ENCODE assay signal across 17 mouse cellular contexts in genomic region chr11:94483436-94483835, GRCm38 (mm10). TPM values are rescaled to one million over a fixed set of nuclear protein-coding genes. Genes with fewer than 3 reads are reported as not detected.
DNase-seq lines count a peak whose midpoint lies in the region; ATAC-seq and TF ChIP-seq lines count a peak whose summit lies in the region.
"Had no signal": no experiment of that assay in that cellular context is flagged by ENCODE, and none has a peak within 500 bp of the region (broad histone marks: within the 10 kb centered on the region; RNA-seq: fewer than 3 reads in every experiment).

No protein-coding gene starts in this region.

- H3K9me3 ChIP-seq in ES-Bruce4 (replicated peaks; ENCODE audit: control insufficient read depth, insufficient read depth, low read length, poor library complexity, severe bottlenecking), result no peaks in the 10 kb centered on the region
- H3K9me3 ChIP-seq in heart, embryonic 12.5 days (replicated peaks), result no peaks in the 10 kb centered on the region
- H3K9me3 ChIP-seq: forebrain, embryonic 15.5 days; midbrain, embryonic 15.5 days had no signal

- ATAC-seq in heart, embryonic 12.5 days (ENCODE audit: insufficient number of reproducible peaks, low FRiP score), result no peak
- ATAC-seq: forebrain, embryonic 15.5 days; midbrain, embryonic 15.5 days had no signal

- no peak overlapping the region for H3K4me2 ChIP-seq in heart, embryonic 12.5 days
- H3K4me2 ChIP-seq: forebrain, embryonic 15.5 days; liver, embryonic 11.5 days; midbrain, embryonic 15.5 days had no signal

- DNase-seq in kidney, adult 18-20 months, result peak; percentile 33
- no peak for DNase-seq in kidney, postnatal 4 days
- peak; percentile 80 to 86 for DNase-seq in cerebellum, adult 18-20 months
- DNase-seq in cerebellum, postnatal 36 days, result peak; percentile 79 to 82
- DNase-seq in urinary bladder, postnatal 36 days (ENCODE audit: low spot score in 2 of 2), result no peak
- DNase-seq: gastrocnemius, postnatal 36 days; heart, postnatal 14 days; left cerebral cortex, postnatal 4 days; lung, adult 2 months; retina, postnatal 1 day; thymus, adult 18-20 months had no signal

- no peak overlapping the region for H3K9ac ChIP-seq in ES-Bruce4 (ENCODE audit: low read depth, poor library complexity, severe bottlenecking)
- no peak overlapping the region for H3K9ac ChIP-seq in heart, embryonic 12.5 days
- H3K9ac ChIP-seq: forebrain, embryonic 15.5 days; midbrain, embryonic 15.5 days had no signal

- no peaks in the 10 kb centered on the region for H3K36me3 ChIP-seq in ES-Bruce4 (ENCODE audit: control insufficient read depth, insufficient read depth, low read length, poor library complexity, severe bottlenecking)
- H3K36me3 ChIP-seq in heart, embryonic 12.5 days, result no peaks in the 10 kb centered on the region
- H3K36me3 ChIP-seq: forebrain, embryonic 15.5 days; midbrain, embryonic 15.5 days had no signal

- H3K27ac ChIP-seq in ES-Bruce4 (ENCODE audit: insufficient read depth, low read length), result no peak overlapping the region
- H3K27ac ChIP-seq in heart, embryonic 12.5 days (ENCODE audit: poor library complexity, severe bottlenecking), result no peak overlapping the region
- H3K27ac ChIP-seq: forebrain, embryonic 15.5 days; macrophage; midbrain, embryonic 15.5 days had no signal

- H3K27me3 ChIP-seq in ES-Bruce4 (ENCODE audit: control insufficient read depth, insufficient read depth, low read length, poor library complexity, severe bottlenecking), result no peaks in the 10 kb centered on the region
- H3K27me3 ChIP-seq in heart, embryonic 12.5 days (replicated peaks), result peaks cover 74% of the 10 kb centered on the region
- H3K27me3 ChIP-seq: forebrain, embryonic 15.5 days had no signal

- no peak overlapping the region for H3K4me3 ChIP-seq in ES-Bruce4 (ENCODE audit: low read depth, low read length)
- no peak overlapping the region for H3K4me3 ChIP-seq in heart, embryonic 12.5 days
- H3K4me3 ChIP-seq: forebrain, embryonic 15.5 days; midbrain, embryonic 15.5 days had no signal

- WGBS in heart, embryonic 12.5 days, result 70% methylated on average over 11 of the region's 11 CpGs

- no peaks in the 10 kb centered on the region for H3K4me1 ChIP-seq in ES-Bruce4 (ENCODE audit: control insufficient read depth, insufficient read depth, low read length)
- H3K4me1 ChIP-seq in heart, embryonic 12.5 days (replicated peaks), result no peaks in the 10 kb centered on the region

- TF ChIP-seq EP300 in ES-Bruce4 (IDR thresholded peaks at IDR 0.05; ENCODE audit: insufficient read depth, low read depth, low read length), result no peak

- peak; percentile 35 for TF ChIP-seq CTCF in ES-Bruce4 (IDR thresholded peaks at IDR 0.05; ENCODE audit: low read depth, low read length)

- TF ChIP-seq POLR2A in ES-Bruce4 (IDR thresholded peaks at IDR 0.05; ENCODE audit: insufficient read depth, low read length), result no peak

RNA-seq across cellular contexts. Expression of gene Spata20, which starts 2.5 kb away (rescaled TPM):
- 1.4 TPM in 1 of 2 replicates, not detected in the other for polyA plus RNA-seq in ES-Bruce4 (2011; ENCODE audit: insufficient read depth, insufficient read length, low read depth, missing spikeins)
- polyA plus RNA-seq in heart, embryonic 12.5 days (2016; fragmentation: Nextera tagmentation; extraction: Ambion mirVana), result not detected in 2 replicates
- polyA plus RNA-seq: liver, embryonic 11.5 days; macrophage had no signal

RNA-seq across cellular contexts. Expression of gene Cacna1g, which starts 9.4 kb away (rescaled TPM):
- polyA plus RNA-seq in ES-Bruce4 (2011; ENCODE audit: insufficient read depth, insufficient read length, low read depth, missing spikeins), result 2.9 and 8.6 TPM in 2 replicates
- 1.9 and 2.7 TPM in 2 replicates for polyA plus RNA-seq in heart, embryonic 12.5 days (2016; fragmentation: Nextera tagmentation; extraction: Ambion mirVana)
- polyA plus RNA-seq: macrophage had no signal

RNA-seq across cellular contexts. Expression of gene Epn3, which starts 16.3 kb away (rescaled TPM):
- polyA plus RNA-seq in ES-Bruce4 (2011; ENCODE audit: insufficient read depth, insufficient read length, low read depth, missing spikeins), result 2.7 and 2.9 TPM in 2 replicates
- 14.4 and 14.5 TPM in 2 replicates for polyA plus RNA-seq in heart, embryonic 12.5 days (2016; fragmentation: Nextera tagmentation; extraction: Ambion mirVana)
- polyA plus RNA-seq: macrophage had no signal

RNA-seq across cellular contexts. Expression of gene Mycbpap, which starts 38.1 kb away (rescaled TPM):
- polyA plus RNA-seq in ES-Bruce4 (2011; ENCODE audit: insufficient read depth, insufficient read length, low read depth, missing spikeins), result 1.2 and 1.3 TPM in 2 replicates
- 9.1 and 11.5 TPM in 2 replicates for polyA plus RNA-seq in heart, embryonic 12.5 days (2016; fragmentation: Nextera tagmentation; extraction: Ambion mirVana)

Comparison
In these comparisons a context has a peak if more than half of its experiments do, and no peak if none do; other contexts are left out.
1. DNase-seq: peak in kidney, adult 18-20 months (single experiment), cerebellum, adult 18-20 months (2 of 2) and cerebellum, postnatal 36 days (2 of 2); none in kidney, postnatal 4 days (0 of 2) and urinary bladder, postnatal 36 days (0 of 2).